Mouse (Mus musculus) heart, embryonic 15.5 days (tissue): ENCODE data around the gene Stom. TPM values are rescaled to one million over a fixed set of nuclear protein-coding genes. Genes with fewer than 3 reads are reported as not detected.
A peak's percentile ranks its signal among the peaks of the same experiment; 100 is the strongest.

Experiments
- ATAC-seq: fragments of 200-750 bp; cut with Nextera tagmentation; replicated peaks from 2 replicates; pipeline ENCODE4 v1.8.0; 2017; ENCODE audit warnings: low read depth, moderate TSS enrichment; ENCODE audit not compliant: insufficient number of reproducible peaks, insufficient read depth, low FRiP score
- H3K27ac ChIP-seq: fragments of 300-500 bp; sonication (generic); 2 replicates; pipeline ENCODE4 v1.5.1; 2015; ENCODE audit warnings: mild to moderate bottlenecking, inconsistent platforms
- H3K27me3 ChIP-seq: fragments of 300-500 bp; sonication (generic); 2 replicates; pipeline ENCODE4 v1.6.1; 2015; ENCODE audit warnings: inconsistent platforms
- H3K36me3 ChIP-seq: fragments of 300-500 bp; sonication (generic); 2 replicates; pipeline ENCODE4 v1.6.1; 2015; ENCODE audit warnings: mild to moderate bottlenecking, inconsistent platforms
- H3K4me1 ChIP-seq: fragments of 300-500 bp; sonication (generic); replicated peaks from 2 replicates; pipeline ENCODE4 v1.6.1; 2015; ENCODE audit warnings: inconsistent platforms
- H3K4me2 ChIP-seq: fragments of 300-500 bp; sonication (generic); 2 replicates; pipeline ENCODE4 v1.6.1; 2015; ENCODE audit warnings: inconsistent platforms, mild to moderate bottlenecking, moderate library complexity
- H3K4me3 ChIP-seq: fragments of 300-500 bp; sonication (generic); 2 replicates; pipeline ENCODE4 v1.5.1; 2015; ENCODE audit warnings: mild to moderate bottlenecking, inconsistent platforms
- H3K9ac ChIP-seq: fragments of 300-500 bp; sonication (generic); 2 replicates; pipeline ENCODE4 v1.6.1; 2015; ENCODE audit warnings: mild to moderate bottlenecking, inconsistent platforms
- H3K9me3 ChIP-seq: fragments of 300-500 bp; sonication (generic); replicated peaks from 2 replicates; pipeline ENCODE4 v1.6.1; 2016; ENCODE audit warnings: inconsistent platforms
- WGBS: fragments of 180-500 bp; shearing (Covaris S2); methylation state at CpG from one replicate; pipeline ENCODE4 v1.1.7; 2015; ENCODE audit warnings: mixed read lengths; 5-methylcytosine and 5-hydroxymethylcytosine counted together
- polyA plus RNA-seq: library from polyadenylated mRNA; unstranded; fragments of >200 nt; fragmentation: Nextera tagmentation; extraction: Ambion mirVana; gene quantifications from 2 replicates; pipeline ENCODE4 v1.2.1, GENCODE M21; 2015

Gene Stom
- polyA plus RNA-seq, 1 experiment from 2014 or later: 52.2 TPM

- no peak for ATAC-seq
- Histone ChIP-seq H3K27ac (peak overlapping the region; percentile 89), H3K4me3 (peak overlapping the region; percentile 80), H3K36me3 (no peaks in the 10 kb centered on the region), H3K9me3 (no peaks in the 10 kb centered on the region), H3K9ac (peak overlapping the region; percentile 49; the same call in 1 of the 2 replicates), H3K4me1 (peaks cover 17% of the 10 kb centered on the region), H3K4me2 (peak overlapping the region; percentile 94), H3K27me3 (no peaks in the 10 kb centered on the region)
- WGBS: 49% methylated on average over 10 of the region's 10 CpGs
These were observed 643 bp upstream of the Stom start for GRCm38 (mm10) chr2:35337419-35337818.

GRCm38 (mm10) chr2:35335620-35336019, 1.2 kb downstream of the Stom start:
- H3K9me3 ChIP-seq: no peaks in the 10 kb centered on the region
- H3K4me2 ChIP-seq: peak overlapping the region; percentile 94
- peaks cover 17% of the 10 kb centered on the region for H3K4me1 ChIP-seq
- no peaks in the 10 kb centered on the region for H3K36me3 ChIP-seq
- no peak overlapping the region for H3K27ac ChIP-seq
- H3K9ac ChIP-seq: peak overlapping the region; percentile 76
- H3K4me3 ChIP-seq: peak overlapping the region; percentile 80
- 22% methylated on average over 7 of the region's 7 CpGs for WGBS
- H3K27me3 ChIP-seq: no peaks in the 10 kb centered on the region
- ATAC-seq: no peak

GRCm38 (mm10) chr2:35333670-35334069, 3.1 kb downstream of the Stom start:
- no peak overlapping the region for H3K27ac ChIP-seq
- no peak overlapping the region for H3K4me3 ChIP-seq
- no peak overlapping the region for H3K9ac ChIP-seq
- no peak for ATAC-seq
- H3K9me3 ChIP-seq: no peaks in the 10 kb centered on the region
- H3K4me1 ChIP-seq: peaks cover 17% of the 10 kb centered on the region
- H3K27me3 ChIP-seq: no peaks in the 10 kb centered on the region
- H3K4me2 ChIP-seq: no peak overlapping the region
- no peaks in the 10 kb centered on the region for H3K36me3 ChIP-seq

- Histone ChIP-seq H3K4me3 (no peak overlapping the region), H3K36me3 (no peaks in the 10 kb centered on the region), H3K27me3 (no peaks in the 10 kb centered on the region), H3K9me3 (no peaks in the 10 kb centered on the region), H3K4me1 (peaks cover 15% of the 10 kb centered on the region), H3K27ac (no peak overlapping the region), H3K4me2 (no peak overlapping the region), H3K9ac (no peak overlapping the region)
- 69% methylated on average over 2 of the region's 2 CpGs for WGBS
- no peak for ATAC-seq
These were observed 5.6 kb downstream of the Stom start for GRCm38 (mm10) chr2:35331205-35331604.

- H3K9ac ChIP-seq: no peak overlapping the region
- no peak overlapping the region for H3K4me3 ChIP-seq
- no peak overlapping the region for H3K27ac ChIP-seq
- H3K27me3 ChIP-seq: no peaks in the 10 kb centered on the region
- 74% methylated on average over 2 of the region's 2 CpGs for WGBS
- no peaks in the 10 kb centered on the region for H3K9me3 ChIP-seq
- peaks cover 7% of the 10 kb centered on the region; the same call in 1 of the 2 replicates for H3K4me1 ChIP-seq
- no peaks in the 10 kb centered on the region for H3K36me3 ChIP-seq
- no peak for ATAC-seq
- H3K4me2 ChIP-seq: no peak overlapping the region
These were observed 7.7 kb downstream of the Stom start for GRCm38 (mm10) chr2:35329061-35329460.

GRCm38 (mm10) chr2:35328064-35328792, 8.5 kb downstream of the Stom start:
- no peaks in the 10 kb centered on the region for H3K9me3 ChIP-seq
- no peaks in the 10 kb centered on the region for H3K27me3 ChIP-seq
- H3K36me3 ChIP-seq: no peaks in the 10 kb centered on the region
- H3K4me2 ChIP-seq: no peak overlapping the region
- H3K9ac ChIP-seq: no peak overlapping the region
- ATAC-seq: no peak
- peaks cover 15% of the 10 kb centered on the region for H3K4me1 ChIP-seq
- no peak overlapping the region for H3K4me3 ChIP-seq
- WGBS: 50% methylated on average over 11 of the region's 11 CpGs
- no peak overlapping the region for H3K27ac ChIP-seq

- ATAC-seq: no peak
- Histone ChIP-seq H3K4me1 (peaks cover 21% of the 10 kb centered on the region), H3K4me3 (no peak overlapping the region), H3K9me3 (no peaks in the 10 kb centered on the region), H3K4me2 (0 out of 2 replicates have a peak overlapping the region, but pooled peaks have one; percentile 6), H3K27ac (no peak overlapping the region), H3K27me3 (no peaks in the 10 kb centered on the region), H3K36me3 (no peaks in the 10 kb centered on the region), H3K9ac (no peak overlapping the region)
- 54% methylated on average over 10 of the region's 10 CpGs for WGBS
These were observed 9.2 kb downstream of the Stom start for GRCm38 (mm10) chr2:35327583-35327982.

- H3K9ac ChIP-seq: no peak overlapping the region
- ATAC-seq: no peak
- 70% methylated on average over 1 of the region's 1 CpGs for WGBS
- H3K27ac ChIP-seq: no peak overlapping the region
- H3K9me3 ChIP-seq: no peaks in the 10 kb centered on the region
- H3K36me3 ChIP-seq: no peaks in the 10 kb centered on the region
- no peaks in the 10 kb centered on the region for H3K27me3 ChIP-seq
- H3K4me3 ChIP-seq: no peak overlapping the region
- H3K4me1 ChIP-seq: peaks cover 28% of the 10 kb centered on the region
- H3K4me2 ChIP-seq: no peak overlapping the region
These were observed 9.8 kb downstream of the Stom start for GRCm38 (mm10) chr2:35326931-35327330.

- H3K4me1 ChIP-seq: peaks cover 35% of the 10 kb centered on the region
- H3K27ac ChIP-seq: no peak overlapping the region
- H3K9me3 ChIP-seq: no peaks in the 10 kb centered on the region
- no peak overlapping the region for H3K4me3 ChIP-seq
- H3K27me3 ChIP-seq: no peaks in the 10 kb centered on the region
- no peak overlapping the region for H3K4me2 ChIP-seq
- H3K36me3 ChIP-seq: peaks cover 4% of the 10 kb centered on the region
- 71% methylated on average over 10 of the region's 10 CpGs for whole genome bisulfite sequencing
- ATAC-seq: no peak
- no peak overlapping the region for H3K9ac ChIP-seq
These were observed 10.8 kb downstream of the Stom start for GRCm38 (mm10) chr2:35325930-35326329.

GRCm38 (mm10) chr2:35322404-35323164, 14.2 kb downstream of the Stom start:
- H3K9me3 ChIP-seq: no peaks in the 10 kb centered on the region
- peak overlapping the region; percentile 38 for H3K4me2 ChIP-seq
- H3K27me3 ChIP-seq: no peaks in the 10 kb centered on the region
- no peak overlapping the region for H3K4me3 ChIP-seq
- H3K4me1 ChIP-seq: peaks cover 41% of the 10 kb centered on the region
- H3K9ac ChIP-seq: no peak overlapping the region
- peaks cover 18% of the 10 kb centered on the region for H3K36me3 ChIP-seq
- H3K27ac ChIP-seq: peak overlapping the region; percentile 83
- peak; percentile 89 for ATAC-seq
- 31% methylated on average over 10 of the region's 10 CpGs for WGBS

GRCm38 (mm10) chr2:35320399-35320798, 16.4 kb downstream of the Stom start:
- Histone ChIP-seq H3K9ac (no peak overlapping the region), H3K36me3 (peaks cover 21% of the 10 kb centered on the region), H3K27me3 (no peaks in the 10 kb centered on the region), H3K4me1 (peaks cover 43% of the 10 kb centered on the region), H3K9me3 (no peaks in the 10 kb centered on the region), H3K27ac (no peak overlapping the region), H3K4me3 (no peak overlapping the region), H3K4me2 (no peak overlapping the region)
- ATAC-seq: no peak
- 91% methylated on average over 15 of the region's 15 CpGs for WGBS
